Mouse (Mus musculus) urinary bladder, postnatal 25 days (tissue): ENCODE measurements at regions not wholly inside any gene's neighbourhood (a gene's known extent, or its start where the extent isn't known, plus 50 kb on each side); places are given as distances from the start of the nearest gene placed in this dataset.

ENCODE experiments used
- DNase-seq: peaks from one replicate; pipeline ENCODE4 v3.0.0; 2022; ENCODE audit warnings: low spot score

- DNase-seq, result no peak
These were observed 176.0 kb upstream of the Pabpc6 start for GRCm38 (mm10) chr17:9845451-9846075.

DNA sequence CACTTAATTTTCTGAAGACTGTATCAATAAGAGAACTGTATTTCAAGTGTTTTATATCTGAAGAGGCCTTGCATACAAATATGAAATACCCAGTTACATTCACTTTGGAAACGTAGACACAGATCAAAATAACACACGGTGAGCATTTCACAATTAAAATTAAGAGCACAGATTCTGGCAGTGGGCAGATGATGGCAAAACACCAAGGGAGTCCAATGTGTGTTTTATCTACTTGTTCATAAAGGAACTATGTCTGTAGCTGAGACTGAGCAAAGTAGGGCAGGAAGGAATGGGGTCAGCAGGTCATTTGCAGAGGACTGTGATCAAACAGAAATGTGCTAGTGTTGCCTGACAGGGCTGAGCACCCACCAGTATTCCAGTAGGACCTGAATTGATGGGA is 171.6 kb upstream of the Pabpc6 start:
- DNase-seq, result no peak

GRCm38 (mm10) chr17:9839256-9839655 is 169.7 kb upstream of the Pabpc6 start:
- no peak for DNase-seq

GRCm38 (mm10) chr17:9836995-9837842 is 167.7 kb upstream of the Pabpc6 start:
- no peak for DNase-seq

DNA sequence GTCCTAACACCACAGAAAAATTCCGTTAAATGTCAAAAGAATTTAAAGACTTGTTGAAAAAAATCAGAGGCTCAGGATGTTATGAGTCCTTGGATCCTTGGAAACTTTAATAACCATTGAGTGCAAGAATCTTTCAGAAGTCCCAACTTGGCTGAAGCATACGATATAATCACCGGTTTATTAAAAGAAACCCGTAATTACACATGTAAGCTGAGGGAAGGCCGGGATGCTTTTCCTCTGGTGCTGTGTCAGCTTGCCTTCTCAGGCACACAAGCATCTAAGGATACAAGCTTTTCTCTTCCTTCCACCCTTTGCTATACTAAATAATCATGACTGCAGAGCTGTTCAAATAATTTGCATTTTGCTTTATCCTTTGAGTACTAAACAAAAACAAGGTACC is 160.4 kb upstream of the Pabpc6 start:
- DNase-seq, result no peak

GRCm38 (mm10) chr17:9821358-9821757 is 151.8 kb upstream of the Pabpc6 start:
- no peak for DNase-seq

- no peak for DNase-seq
These were observed 147.5 kb upstream of the Pabpc6 start for GRCm38 (mm10) chr17:9817056-9817455.

- DNase-seq, result no peak
These were observed 127.6 kb upstream of the Pabpc6 start for GRCm38 (mm10) chr17:9797069-9797468.

DNA sequence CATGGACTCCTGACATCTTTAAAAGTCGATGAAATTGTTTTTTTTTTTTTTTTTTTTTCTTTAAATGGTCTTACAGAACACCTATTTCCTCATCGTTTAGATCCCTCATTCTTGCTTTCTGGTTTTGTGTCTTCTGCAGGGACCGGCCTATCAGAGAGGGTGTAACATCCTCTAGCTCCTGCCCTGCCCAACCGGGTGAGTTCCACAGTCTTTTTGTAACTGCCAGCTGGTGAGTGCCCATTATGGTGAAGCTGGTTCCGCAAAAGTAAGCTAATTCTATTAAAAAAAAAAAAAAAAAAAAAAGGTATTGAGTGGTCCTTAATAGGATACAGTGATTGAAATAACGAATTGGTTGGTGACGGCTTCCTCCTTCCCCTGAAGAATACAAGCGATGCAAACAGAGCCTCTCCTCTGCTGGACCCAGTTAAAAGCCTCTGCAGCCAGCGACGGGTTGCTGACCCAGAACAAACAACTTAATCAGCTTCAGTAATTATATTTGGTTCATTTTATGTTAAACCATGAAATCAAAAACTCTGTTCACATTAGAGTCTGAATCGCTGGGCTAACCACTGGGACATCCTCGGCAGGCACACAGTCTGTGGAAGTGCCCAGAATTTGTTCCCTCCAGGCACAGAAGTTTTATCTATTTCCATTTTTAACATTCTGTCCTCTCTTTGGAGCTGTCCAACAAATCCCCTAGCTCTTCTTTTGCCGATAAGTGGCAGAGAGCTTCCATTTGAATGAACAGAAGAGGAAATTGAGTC is 126.9 kb upstream of the Pabpc6 start:
- no peak for DNase-seq

DNA sequence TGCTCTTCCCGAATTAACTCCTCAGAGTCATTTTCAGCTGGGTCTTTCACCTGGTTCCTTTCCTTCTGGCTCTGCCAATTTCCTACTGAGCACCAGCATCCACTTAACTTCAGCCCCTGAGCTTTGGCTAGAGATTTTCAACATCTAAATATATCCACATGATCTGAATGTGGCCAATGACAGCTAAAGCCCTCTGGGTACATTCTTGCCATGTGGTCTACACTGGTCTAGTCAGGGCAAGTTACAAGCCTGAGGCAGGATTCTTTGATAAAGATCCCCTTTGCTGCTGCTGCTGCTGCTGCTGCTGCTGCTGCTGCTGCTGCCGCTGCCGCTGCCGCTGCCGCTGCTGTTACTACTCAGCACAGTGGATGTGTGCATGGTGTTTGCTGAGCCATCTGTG is 109.3 kb upstream of the Pabpc6 start:
- no peak for DNase-seq

DNA sequence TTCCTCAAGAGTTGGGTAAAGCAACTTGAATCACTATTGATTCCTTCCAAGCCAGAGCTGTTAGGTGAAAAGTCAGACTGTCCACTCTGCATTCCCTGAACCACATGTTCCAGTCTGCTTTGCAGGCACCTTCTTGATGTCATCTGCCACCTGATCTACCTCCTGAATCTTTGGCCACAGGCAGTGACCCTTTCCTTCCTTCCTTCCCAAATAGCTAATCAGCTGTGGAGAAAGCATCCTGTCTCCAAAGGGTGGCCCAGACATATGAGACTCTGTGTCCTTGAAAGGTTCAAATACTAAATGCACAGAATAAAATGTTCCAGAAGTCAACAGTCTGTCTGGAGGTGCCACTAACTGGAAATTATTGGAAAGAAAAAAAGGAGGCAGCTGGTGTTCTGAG is 107.6 kb upstream of the Pabpc6 start:
- no peak for DNase-seq

DNA sequence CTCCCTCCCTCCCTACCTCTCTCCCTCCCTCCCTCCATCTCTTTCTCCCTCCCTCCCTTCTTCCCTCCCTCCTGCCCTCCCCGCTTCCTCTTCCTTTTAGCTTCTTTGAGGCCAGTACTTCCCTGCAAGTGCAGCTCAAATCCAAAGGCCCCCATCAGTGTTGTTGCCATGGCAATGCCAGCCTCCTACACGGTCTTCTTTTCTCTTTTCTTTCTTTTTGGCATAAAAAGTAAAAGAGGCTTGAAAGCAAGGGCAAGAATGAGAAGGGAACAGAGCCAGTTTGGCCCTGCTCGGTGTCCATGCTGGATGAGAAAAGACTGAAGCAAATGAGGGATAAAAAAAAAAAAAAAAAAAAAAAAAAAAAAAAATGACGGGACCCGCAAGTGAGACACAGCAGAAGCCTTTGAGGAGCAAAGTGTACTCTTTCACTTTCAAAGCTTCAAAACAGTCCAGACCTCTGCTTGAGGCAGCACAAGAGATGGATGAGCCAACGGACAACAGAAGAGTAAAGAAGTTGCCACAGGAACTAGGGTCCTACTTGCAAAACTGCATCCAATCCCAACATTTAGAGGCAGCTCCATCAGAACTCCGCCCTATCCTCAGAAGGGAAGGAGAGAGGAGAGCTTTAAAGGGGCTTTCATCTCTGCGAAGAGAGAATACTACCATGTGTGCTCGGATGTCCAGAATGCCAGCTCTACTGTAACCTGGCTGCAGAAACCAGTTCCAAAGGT is 106.9 kb upstream of the Pabpc6 start:
- no peak for DNase-seq

DNA sequence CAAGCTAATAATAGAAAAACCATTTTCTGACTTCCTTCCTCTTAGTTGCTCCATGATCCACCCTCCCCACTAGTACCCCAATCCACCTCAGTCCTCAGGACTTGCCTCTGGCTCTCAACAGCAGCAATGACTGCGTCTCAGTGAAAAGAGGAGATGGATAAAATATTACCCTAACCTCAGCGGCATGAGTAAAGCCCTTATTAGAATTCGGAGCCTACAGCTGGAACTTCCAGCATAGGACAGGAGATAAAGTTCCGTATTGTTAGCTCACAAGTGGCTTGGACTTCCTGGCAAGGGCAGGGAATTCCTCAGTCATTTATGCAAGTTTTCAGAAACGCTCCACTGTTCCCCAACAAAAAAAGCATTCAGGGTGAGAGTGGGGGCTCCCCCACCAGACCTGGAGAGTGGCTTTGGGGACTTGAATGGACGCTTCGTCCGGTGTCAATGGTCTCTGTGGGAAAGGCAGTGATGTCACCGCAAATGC is 106.2 kb upstream of the Pabpc6 start:
- no peak for DNase-seq

DNA sequence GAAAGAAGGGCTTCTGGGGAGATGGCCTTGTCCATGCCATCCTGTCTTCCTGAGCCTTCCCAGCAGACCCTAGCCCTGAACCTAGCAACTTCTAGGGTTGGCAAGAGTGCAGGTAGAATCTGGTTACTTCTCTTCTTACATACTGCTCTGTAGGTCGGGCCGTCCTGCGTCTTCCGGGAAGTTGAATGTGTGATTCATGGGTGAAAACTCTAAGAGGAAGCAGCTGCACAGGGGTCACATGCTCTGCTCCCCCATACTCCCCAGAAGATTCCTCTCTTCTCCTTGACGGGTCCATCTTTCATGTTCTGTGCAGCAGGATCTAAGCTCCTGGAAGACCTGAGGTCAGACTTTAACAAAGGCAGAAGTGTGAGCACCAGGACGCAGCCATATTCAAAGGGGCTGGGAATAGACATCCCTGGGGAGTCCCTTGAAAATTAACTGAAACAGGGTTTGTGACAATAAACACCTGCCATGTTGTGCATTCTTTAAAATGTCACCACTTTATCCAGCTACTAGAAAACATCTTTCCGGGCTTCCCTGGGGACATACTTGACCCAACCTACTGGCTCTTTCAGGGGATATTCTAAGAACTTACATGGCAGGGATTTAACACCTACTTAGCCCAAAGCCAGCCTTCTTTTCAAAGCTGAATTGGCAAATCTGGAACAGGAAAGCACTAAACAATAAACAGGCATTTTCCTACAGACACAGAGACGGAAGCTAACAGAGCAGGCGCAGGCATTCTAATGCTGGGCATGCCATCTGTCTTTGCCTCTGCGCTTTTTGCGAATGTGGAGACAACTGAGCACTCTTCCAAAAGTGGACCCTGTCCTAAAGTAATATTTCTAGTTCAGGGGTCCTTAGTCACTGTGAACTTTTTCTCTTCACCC is 105.5 kb upstream of the Pabpc6 start:
- no peak for DNase-seq

GRCm38 (mm10) chr17:9773744-9774143 is 104.2 kb upstream of the Pabpc6 start:
- DNase-seq, result no peak

- DNase-seq, result no peak
These were observed 98.8 kb upstream of the Pabpc6 start for GRCm38 (mm10) chr17:9768275-9768674.

DNA sequence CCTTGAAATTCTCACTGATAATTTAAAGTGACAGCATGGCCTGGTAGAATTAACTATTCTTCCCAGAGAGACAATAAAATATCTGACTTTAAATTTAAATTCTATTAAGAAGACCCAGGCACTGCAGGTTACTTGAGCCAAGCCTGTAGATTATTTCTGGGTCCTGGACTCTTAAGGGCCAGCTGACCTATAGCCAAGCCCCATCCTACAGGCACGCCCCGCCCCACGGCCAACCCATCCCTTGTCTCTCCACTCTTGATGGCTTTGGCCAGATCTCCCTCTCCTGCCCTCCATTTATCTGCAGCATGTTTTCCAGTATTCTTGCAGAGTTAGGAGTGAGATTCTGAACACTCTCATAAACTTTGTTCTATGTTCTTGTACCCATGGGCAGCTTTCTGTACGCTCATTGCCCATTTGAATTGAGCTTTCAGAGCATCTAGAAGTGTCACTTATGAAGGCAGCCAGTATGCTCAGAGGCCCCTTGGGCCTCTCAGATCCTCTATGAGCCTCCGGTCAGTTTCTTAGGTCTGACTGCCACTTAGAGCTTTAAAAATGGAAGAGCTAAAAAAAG is 96.2 kb upstream of the Pabpc6 start:
- DNase-seq, result no peak

GRCm38 (mm10) chr17:9764701-9765359 is 95.3 kb upstream of the Pabpc6 start:
- no peak for DNase-seq

- DNase-seq, result no peak
These were observed 94.6 kb upstream of the Pabpc6 start for GRCm38 (mm10) chr17:9764041-9764606.

GRCm38 (mm10) chr17:9763110-9763509 is 93.6 kb upstream of the Pabpc6 start:
- DNase-seq, result no peak
